Mouse (Mus musculus): ENCODE data around the gene Proser3. TPM values are rescaled to one million over a fixed set of nuclear protein-coding genes. Genes with fewer than 3 reads are reported as not detected.
A peak's percentile ranks its signal among the peaks of the same experiment; 100 is the strongest.

Gene Proser3
- polyA plus RNA-seq, 1 experiment from 2014 or later = 8.7 TPM

DNA sequence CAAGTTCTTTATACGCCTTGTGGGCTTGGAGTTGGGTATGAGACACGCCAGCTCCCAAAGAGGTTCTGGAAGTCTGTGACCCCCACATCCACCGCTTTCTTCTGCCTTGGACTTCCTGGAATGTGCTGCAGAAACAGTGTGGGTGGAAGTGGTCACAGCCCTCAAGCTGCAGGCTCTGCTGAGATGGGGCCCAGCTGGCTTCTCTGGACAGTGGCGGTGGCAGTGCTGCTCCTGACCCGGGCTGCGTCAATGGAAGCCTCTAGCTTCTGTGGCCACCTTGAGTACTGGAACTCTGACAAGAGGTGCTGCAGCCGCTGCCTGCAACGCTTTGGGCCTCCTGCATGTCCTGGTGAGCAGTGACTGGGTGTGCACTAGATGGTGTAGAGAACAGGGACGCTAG lies 13.9 kb upstream of the Proser3 start:
- H3K4me2 ChIP-seq (replicated peaks) = no peak overlapping the region
- peaks cover 11% of the 10 kb centered on the region; the same call in 1 of the 2 replicates for H3K4me1 ChIP-seq (replicated peaks)
- 75% methylated on average over 9 of the region's 9 CpGs for WGBS
- no peaks in the 10 kb centered on the region for H3K27me3 ChIP-seq (replicated peaks)
- H3K36me3 ChIP-seq = peaks cover 46% of the 10 kb centered on the region
- no peak overlapping the region for H3K4me3 ChIP-seq (replicated peaks)
- H3K27ac ChIP-seq = no peak overlapping the region
- no peaks in the 10 kb centered on the region for H3K9me3 ChIP-seq
- no peak for ATAC-seq
- H3K9ac ChIP-seq = no peak overlapping the region

- 96% methylated on average over 12 of the region's 12 CpGs for WGBS
- peak within 1 kb of the TSS; percentile 59; the same call in 1 of the 2 replicates for H3K4me2 ChIP-seq (replicated peaks)
- H3K36me3 ChIP-seq = peaks cover 36% of the 10 kb centered on the region
- no peaks in the 10 kb centered on the region for H3K9me3 ChIP-seq
- no peaks in the 10 kb centered on the region for H3K27me3 ChIP-seq (replicated peaks)
- H3K4me1 ChIP-seq (replicated peaks) = peaks cover 11% of the 10 kb centered on the region; the same call in 1 of the 2 replicates
- no peak within 1 kb of the TSS for H3K9ac ChIP-seq
- 0 out of 2 replicates have a peak within 1 kb of the TSS, but pooled peaks have one; percentile 67 for H3K4me3 ChIP-seq (replicated peaks)
- no peak for ATAC-seq
- no peak within 1 kb of the TSS for H3K27ac ChIP-seq
These were observed 13.0 kb upstream of the Proser3 start, which contains the start of gene Igflr1 for GRCm38 (mm10) chr7:30564970-30565571. TSS of gene Igflr1 (plus strand) at chr7:30565427.

DNA sequence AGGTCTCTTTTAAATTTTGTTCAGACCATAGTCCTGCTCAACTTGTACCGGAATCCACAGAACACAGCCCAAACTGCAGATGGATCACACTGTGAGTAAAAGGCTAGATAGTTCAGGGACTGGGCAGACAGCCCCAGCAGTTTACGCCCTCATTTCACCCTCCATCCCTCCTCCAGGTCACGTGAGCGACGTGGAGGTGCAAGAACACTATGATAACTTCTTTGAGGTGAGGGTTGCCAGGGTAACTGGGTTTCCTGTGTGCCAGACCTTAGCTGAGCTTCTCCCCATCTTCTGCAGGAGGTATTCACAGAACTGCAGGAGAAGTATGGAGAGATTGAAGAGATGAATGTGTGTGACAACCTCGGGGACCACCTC lies 11.8 kb upstream of the Proser3 start:
- Histone ChIP-seq H3K36me3 (peaks cover 24% of the 10 kb centered on the region), H3K27me3 (replicated peaks) (no peaks in the 10 kb centered on the region), H3K9me3 (no peaks in the 10 kb centered on the region), H3K4me3 (replicated peaks) (peak overlapping the region; percentile 67), H3K9ac (0 out of 2 replicates have a peak overlapping the region, but pooled peaks have one; percentile 70), H3K4me2 (replicated peaks) (peak overlapping the region; percentile 59), H3K27ac (peak overlapping the region; percentile 96; the same call in 1 of the 2 replicates), H3K4me1 (replicated peaks) (peaks cover 14% of the 10 kb centered on the region; the same call in 1 of the 2 replicates)
- no peak for ATAC-seq
- 21% methylated on average over 6 of the region's 6 CpGs for whole genome bisulfite sequencing

- peak within 1 kb of the TSS; percentile 77 for H3K4me2 ChIP-seq (replicated peaks)
- peaks cover 18% of the 10 kb centered on the region; the same call in 1 of the 2 replicates for H3K36me3 ChIP-seq
- peak within 1 kb of the TSS; percentile 96 for H3K27ac ChIP-seq
- no peaks in the 10 kb centered on the region for H3K27me3 ChIP-seq (replicated peaks)
- peak within 1 kb of the TSS; percentile 70 for H3K9ac ChIP-seq
- ATAC-seq = peak; percentile 90
- peaks cover 18% of the 10 kb centered on the region; the same call in 1 of the 2 replicates for H3K4me1 ChIP-seq (replicated peaks)
- no peaks in the 10 kb centered on the region for H3K9me3 ChIP-seq
- H3K4me3 ChIP-seq (replicated peaks) = peak within 1 kb of the TSS; percentile 67
- 0% methylated on average over 45 of the region's 45 CpGs for WGBS
These were observed 11.2 kb upstream of the Proser3 start, which contains the start of the genes U2af1l4, Gm49396 and Psenen for GRCm38 (mm10) chr7:30563117-30563905. TSS of gene U2af1l4 (plus strand) at chr7:30563301. TSS of gene Gm49396 (plus strand) at chr7:30563344. TSS of gene Psenen (minus strand) at chr7:30563627.

- Histone ChIP-seq H3K4me1 (replicated peaks) (peaks cover 23% of the 10 kb centered on the region; the same call in 1 of the 2 replicates), H3K9ac (peak overlapping the region; percentile 62), H3K27me3 (replicated peaks) (no peaks in the 10 kb centered on the region), H3K9me3 (no peaks in the 10 kb centered on the region), H3K36me3 (peaks cover 16% of the 10 kb centered on the region; the same call in 1 of the 2 replicates), H3K4me3 (replicated peaks) (peak overlapping the region; percentile 67), H3K27ac (peak overlapping the region; percentile 81), H3K4me2 (replicated peaks) (peak overlapping the region; percentile 77)
- under 1% methylated on average over 27 of the region's 27 CpGs for WGBS
- ATAC-seq = no peak
These were observed 10.5 kb upstream of the Proser3 start for GRCm38 (mm10) chr7:30562526-30563116.

DNA sequence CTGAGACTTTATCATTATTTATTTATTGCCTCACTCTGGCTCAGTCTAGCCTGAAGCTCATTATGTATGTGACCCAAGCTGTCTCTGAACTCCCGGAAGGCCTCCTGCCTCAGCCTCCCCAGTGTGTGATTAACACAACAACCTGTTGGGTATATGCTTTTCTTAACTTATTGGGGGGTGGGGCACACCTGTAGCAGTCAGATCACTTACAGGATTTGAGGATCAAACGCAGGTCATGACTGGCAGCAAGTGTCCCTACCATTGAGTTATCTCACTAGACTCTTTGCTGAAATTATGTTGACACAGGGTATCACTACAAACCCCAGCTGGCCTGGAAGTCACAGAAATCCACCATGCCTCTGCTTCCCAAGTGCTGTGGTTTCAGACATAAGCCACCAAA lies 8.2 kb upstream of the Proser3 start:
- 75% methylated on average over 2 of the region's 2 CpGs for WGBS
- Histone ChIP-seq H3K9ac (no peak overlapping the region), H3K27ac (no peak overlapping the region), H3K9me3 (no peaks in the 10 kb centered on the region), H3K4me3 (replicated peaks) (peak overlapping the region; percentile 53; the same call in 1 of the 2 replicates), H3K4me2 (replicated peaks) (peak overlapping the region; percentile 89; the same call in 1 of the 2 replicates), H3K4me1 (replicated peaks) (peaks cover 23% of the 10 kb centered on the region; the same call in 1 of the 2 replicates), H3K36me3 (peaks cover 19% of the 10 kb centered on the region), H3K27me3 (replicated peaks) (no peaks in the 10 kb centered on the region)
- no peak for ATAC-seq

DNA sequence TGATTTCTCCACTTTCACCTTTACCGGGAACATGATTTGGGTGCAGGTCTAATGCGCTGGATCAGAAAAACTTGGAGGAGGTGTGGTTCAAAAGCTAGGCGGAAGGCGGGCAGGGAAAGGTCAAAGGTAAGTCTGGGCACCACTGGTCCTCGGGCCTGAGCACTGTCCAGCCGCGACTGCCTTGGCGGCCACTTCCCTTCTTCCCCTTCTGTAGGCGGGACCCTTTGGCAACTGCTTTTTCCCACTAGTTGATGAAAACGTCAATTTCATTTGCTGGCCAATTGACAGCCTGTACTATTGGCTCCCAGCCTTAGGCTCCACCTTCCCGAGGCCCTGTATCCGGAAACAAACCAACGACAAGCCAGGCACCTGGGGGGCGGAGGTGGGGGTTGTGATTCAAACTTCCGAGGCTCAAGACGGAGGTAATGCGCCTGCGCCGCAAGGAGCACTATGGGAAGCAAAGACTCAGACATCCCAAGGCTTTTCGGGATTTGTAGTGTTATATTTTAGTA lies 7.4 kb upstream of the Proser3 start, which contains the start of gene Lin37:
Lin37 (minus strand) TSS at position 396 of the 512 bp plus-strand sequence.
- ATAC-seq = peak; percentile 84
- under 1% methylated on average over 20 of the region's 20 CpGs for WGBS
- peak within 1 kb of the TSS; percentile 60 for H3K27ac ChIP-seq
- peaks cover 16% of the 10 kb centered on the region for H3K36me3 ChIP-seq
- H3K4me3 ChIP-seq (replicated peaks) = peak within 1 kb of the TSS; percentile 53
- no peaks in the 10 kb centered on the region for H3K9me3 ChIP-seq
- H3K4me2 ChIP-seq (replicated peaks) = peak within 1 kb of the TSS; percentile 89
- no peaks in the 10 kb centered on the region for H3K27me3 ChIP-seq (replicated peaks)
- peak within 1 kb of the TSS; percentile 65 for H3K9ac ChIP-seq
- H3K4me1 ChIP-seq (replicated peaks) = peaks cover 22% of the 10 kb centered on the region; the same call in 1 of the 2 replicates

- Histone ChIP-seq H3K4me2 (replicated peaks) (peak overlapping the region; percentile 89), H3K36me3 (peaks cover 16% of the 10 kb centered on the region), H3K4me3 (replicated peaks) (peak overlapping the region; percentile 53), H3K9me3 (no peaks in the 10 kb centered on the region), H3K4me1 (replicated peaks) (peaks cover 16% of the 10 kb centered on the region; the same call in 1 of the 2 replicates), H3K27me3 (replicated peaks) (no peaks in the 10 kb centered on the region), H3K27ac (peak overlapping the region; percentile 60), H3K9ac (peak overlapping the region; percentile 65)
- WGBS = 13% methylated on average over 12 of the region's 12 CpGs
- ATAC-seq = peak; percentile 8; the same call in 1 of the 2 replicates
These were observed 6.8 kb upstream of the Proser3 start for GRCm38 (mm10) chr7:30558656-30559442.

GRCm38 (mm10) chr7:30557901-30558514 lies 5.9 kb upstream of the Proser3 start:
- peak overlapping the region; percentile 89 for H3K4me2 ChIP-seq (replicated peaks)
- 87% methylated on average over 13 of the region's 13 CpGs for WGBS
- no peak for ATAC-seq
- peak overlapping the region; percentile 28; the same call in 1 of the 2 replicates for H3K9ac ChIP-seq
- H3K27me3 ChIP-seq (replicated peaks) = no peaks in the 10 kb centered on the region
- H3K9me3 ChIP-seq = no peaks in the 10 kb centered on the region
- peaks cover 22% of the 10 kb centered on the region for H3K4me1 ChIP-seq (replicated peaks)
- H3K36me3 ChIP-seq = peaks cover 16% of the 10 kb centered on the region
- H3K4me3 ChIP-seq (replicated peaks) = peak overlapping the region; percentile 53; the same call in 1 of the 2 replicates
- no peak overlapping the region for H3K27ac ChIP-seq

DNA sequence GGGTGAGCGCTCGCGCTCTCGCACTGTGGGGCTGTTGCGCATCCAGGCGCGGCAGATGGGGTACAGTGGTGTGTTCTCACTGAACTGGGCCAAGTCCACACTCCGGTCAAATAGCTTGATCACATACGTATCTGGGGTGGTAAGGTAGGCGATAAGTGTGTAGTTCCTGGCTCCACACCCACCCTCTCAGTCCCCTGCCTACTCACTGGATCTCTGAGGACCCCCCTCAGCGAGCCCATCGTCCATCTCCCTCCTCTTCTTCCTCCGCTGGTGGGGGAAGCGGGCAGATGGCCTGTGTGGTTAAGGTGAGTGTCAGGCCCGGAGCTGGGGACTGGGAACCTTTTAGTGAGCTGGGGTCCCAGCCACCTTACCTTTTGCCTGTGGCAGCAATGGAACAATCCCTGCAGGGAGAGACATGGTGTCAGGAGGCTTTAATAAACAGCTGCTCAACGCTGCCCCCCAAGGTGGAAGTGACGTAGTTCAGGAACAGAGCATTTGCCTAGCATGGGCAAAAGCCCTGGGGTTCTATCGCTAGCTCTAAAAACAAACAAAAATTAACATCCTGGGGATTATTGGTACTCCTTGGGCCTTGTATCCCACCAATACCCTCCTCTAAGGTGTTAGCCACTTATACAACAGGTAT lies 4.9 kb upstream of the Proser3 start:
- Histone ChIP-seq H3K9ac (no peak overlapping the region), H3K9me3 (no peaks in the 10 kb centered on the region), H3K27ac (no peak overlapping the region), H3K4me1 (replicated peaks) (peaks cover 25% of the 10 kb centered on the region), H3K4me3 (replicated peaks) (no peak overlapping the region), H3K4me2 (replicated peaks) (no peak overlapping the region), H3K27me3 (replicated peaks) (no peaks in the 10 kb centered on the region), H3K36me3 (peaks cover 16% of the 10 kb centered on the region)
- ATAC-seq = no peak
- 92% methylated on average over 18 of the region's 18 CpGs for WGBS

Data from intestine, embryonic 15.5 days (tissue).